Mouse (Mus musculus) hindbrain, embryonic 14.5 days (tissue): ENCODE data around the gene Cc2d1a. TPM values are rescaled to one million over a fixed set of nuclear protein-coding genes. Genes with fewer than 3 reads are reported as not detected.
A peak's percentile ranks its signal among the peaks of the same experiment; 100 is the strongest.

Source experiments
- ATAC-seq: fragments of 200-750 bp; cut with Nextera tagmentation; 2 replicates; pipeline ENCODE4 v1.8.0; 2017; ENCODE audit warnings: moderate number of reproducible peaks, mild to moderate bottlenecking, moderate TSS enrichment, moderate library complexity; ENCODE audit not compliant: low FRiP score
- DNase-seq: peaks from one replicate; pipeline ENCODE4 v3.0.0-alpha.2; 2015; ENCODE audit warnings: low spot score
- H3K27ac ChIP-seq: fragments of 300-500 bp; sonication (generic); 2 replicates; pipeline ENCODE4 v1.5.1; 2014; ENCODE audit warnings: mild to moderate bottlenecking, moderate library complexity
- H3K27me3 ChIP-seq: fragments of 300-500 bp; sonication (generic); 2 replicates; pipeline ENCODE4 v1.6.1; 2014; ENCODE audit warnings: mild to moderate bottlenecking, low read length, mixed read lengths; ENCODE audit not compliant: control insufficient read depth, insufficient read depth
- H3K36me3 ChIP-seq: fragments of 300-500 bp; sonication (generic); replicated peaks from 2 replicates; pipeline ENCODE4 v1.6.1; 2014; ENCODE audit not compliant: control insufficient read depth, insufficient read depth
- H3K4me1 ChIP-seq: fragments of 300-500 bp; sonication (generic); replicated peaks from 2 replicates; pipeline ENCODE4 v1.6.1; 2014; ENCODE audit warnings: antibody characterized with exemption, low read length, mixed read lengths; ENCODE audit not compliant: control insufficient read depth, insufficient read depth
- H3K4me2 ChIP-seq: fragments of 300-500 bp; sonication (generic); replicated peaks from 2 replicates; pipeline ENCODE4 v1.6.1; 2014; ENCODE audit warnings: mild to moderate bottlenecking, moderate library complexity
- H3K4me3 ChIP-seq: fragments of 300-500 bp; sonication (generic); replicated peaks from 2 replicates; pipeline ENCODE4 v1.5.1; 2014; ENCODE audit warnings: mild to moderate bottlenecking, low read length
- H3K9ac ChIP-seq: fragments of 300-500 bp; sonication (generic); 2 replicates; pipeline ENCODE4 v1.6.1; 2014
- H3K9me3 ChIP-seq: fragments of 300-500 bp; sonication (generic); 2 replicates; pipeline ENCODE4 v1.6.1; 2016; ENCODE audit warnings: low read length; ENCODE audit not compliant: control insufficient read depth
- WGBS: fragments of 180-500 bp; shearing (Covaris S2); extraction: QIAGEN DNeasy Blood & Tissue Kit; methylation state at CpG from one replicate; pipeline ENCODE4 v1.1.7; 2014; 5-methylcytosine and 5-hydroxymethylcytosine counted together
- polyA plus RNA-seq: library from polyadenylated mRNA; unstranded; fragments of >200 nt; fragmentation: Nextera tagmentation; extraction: Ambion mirVana; gene quantifications from 2 replicates; pipeline ENCODE4 v1.2.1, GENCODE M21; 2014

Gene Cc2d1a
- polyA plus RNA-seq, 1 experiment from 2014 or later = 30.4 TPM

DNA sequence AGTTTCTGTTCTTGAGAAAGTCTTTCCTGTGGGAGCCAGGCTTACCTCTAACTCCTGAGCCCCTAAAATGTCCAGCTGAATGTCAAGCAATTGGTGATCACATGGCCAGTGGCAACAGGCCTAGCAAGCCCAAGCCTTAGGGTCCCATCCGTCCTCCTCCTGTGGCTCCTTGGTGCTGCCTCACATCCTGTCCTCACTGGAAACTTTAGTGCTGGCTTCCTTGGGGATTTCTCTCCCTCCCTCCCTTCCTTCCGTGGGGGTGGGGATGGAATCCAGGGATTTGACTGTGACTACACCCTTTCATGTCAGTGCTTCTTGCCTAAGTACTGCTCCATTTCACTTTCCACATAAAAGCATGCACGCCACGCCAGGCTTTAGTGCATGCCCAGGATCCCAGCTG is 41.9 kb upstream of the Cc2d1a start:
- Histone ChIP-seq H3K27me3 (no peaks in the 10 kb centered on the region), H3K4me1 (peaks cover 6% of the 10 kb centered on the region; the same call in 1 of the 2 replicates), H3K4me2 (no peak overlapping the region), H3K27ac (no peak overlapping the region), H3K9ac (no peak overlapping the region), H3K9me3 (no peaks in the 10 kb centered on the region), H3K36me3 (no peaks in the 10 kb centered on the region), H3K4me3 (no peak overlapping the region)
- no peak for DNase-seq
- 66% methylated on average over 4 of the region's 4 CpGs for WGBS
- no peak for ATAC-seq

GRCm38 (mm10) chr8:84188671-84189070 is 40.9 kb upstream of the Cc2d1a start:
- 89% methylated on average over 10 of the region's 10 CpGs for WGBS
- Histone ChIP-seq H3K4me1 (peaks cover 11% of the 10 kb centered on the region; the same call in 1 of the 2 replicates), H3K4me2 (no peak overlapping the region), H3K27me3 (no peaks in the 10 kb centered on the region), H3K27ac (no peak overlapping the region), H3K9ac (no peak overlapping the region), H3K9me3 (no peaks in the 10 kb centered on the region), H3K4me3 (no peak overlapping the region), H3K36me3 (no peaks in the 10 kb centered on the region)
- ATAC-seq = no peak
- DNase-seq = no peak

DNA sequence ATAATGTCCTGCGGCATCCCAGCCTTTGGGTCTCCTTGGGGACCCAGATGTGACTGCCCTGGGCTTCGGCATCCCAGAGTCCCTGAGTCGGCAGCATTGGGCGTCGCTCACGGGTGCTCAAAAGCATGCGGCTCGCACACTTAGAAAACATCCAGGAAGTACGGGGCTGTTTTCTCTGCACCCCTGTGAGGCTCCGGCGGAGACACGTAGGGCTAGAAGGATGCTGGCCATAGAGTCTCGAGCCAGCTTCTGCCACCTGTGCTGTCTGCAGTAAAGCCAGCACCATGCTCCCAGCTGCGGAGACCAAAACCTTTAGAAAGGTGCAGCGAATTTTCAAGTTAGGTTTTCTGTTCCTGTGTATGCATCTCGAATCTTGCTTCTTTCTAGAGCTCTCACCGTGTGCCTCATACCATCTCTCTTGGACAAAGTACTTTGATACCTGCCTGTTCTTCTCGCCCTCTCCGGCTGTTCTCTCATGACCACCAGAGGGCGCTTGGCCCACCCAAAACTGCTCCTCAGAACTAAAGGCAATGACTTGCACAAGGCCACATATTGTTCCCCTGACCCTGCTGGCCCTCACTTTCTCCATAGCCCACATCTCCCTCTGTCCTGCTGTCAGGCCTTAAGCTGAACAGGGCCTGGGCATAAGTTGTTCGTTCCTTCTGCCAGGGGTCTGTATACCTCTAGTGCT is 39.5 kb upstream of the Cc2d1a start:
- H3K9ac ChIP-seq = peak overlapping the region; percentile 32; the same call in 1 of the 2 replicates
- H3K36me3 ChIP-seq = no peaks in the 10 kb centered on the region
- DNase-seq (peak; percentile 47), ATAC-seq (no peak)
- no peak overlapping the region for H3K27ac ChIP-seq
- no peaks in the 10 kb centered on the region for H3K9me3 ChIP-seq
- WGBS = 5% methylated on average over 21 of the region's 21 CpGs
- peaks cover 17% of the 10 kb centered on the region for H3K4me1 ChIP-seq
- H3K27me3 ChIP-seq = no peaks in the 10 kb centered on the region
- H3K4me2 ChIP-seq = peak overlapping the region; percentile 59
- peak overlapping the region; percentile 22; the same call in 1 of the 2 replicates for H3K4me3 ChIP-seq

GRCm38 (mm10) chr8:84186547-84186946 is 38.8 kb upstream of the Cc2d1a start:
- DNase-seq (peak; percentile 83), ATAC-seq (no peak)
- no peaks in the 10 kb centered on the region for H3K27me3 ChIP-seq
- H3K4me1 ChIP-seq = peaks cover 23% of the 10 kb centered on the region
- 2% methylated on average over 12 of the region's 12 CpGs for WGBS
- H3K4me3 ChIP-seq = peak overlapping the region; percentile 22; the same call in 1 of the 2 replicates
- peak overlapping the region; percentile 32; the same call in 1 of the 2 replicates for H3K9ac ChIP-seq
- no peak overlapping the region for H3K27ac ChIP-seq
- no peaks in the 10 kb centered on the region for H3K36me3 ChIP-seq
- H3K4me2 ChIP-seq = peak overlapping the region; percentile 59
- H3K9me3 ChIP-seq = no peaks in the 10 kb centered on the region

- peak within 1 kb of the TSS; percentile 83 for H3K4me2 ChIP-seq
- no peak for ATAC-seq
- peak within 1 kb of the TSS; percentile 91 for H3K4me3 ChIP-seq
- H3K4me1 ChIP-seq = peaks cover 37% of the 10 kb centered on the region
- no peaks in the 10 kb centered on the region for H3K9me3 ChIP-seq
- no peaks in the 10 kb centered on the region for H3K27me3 ChIP-seq
- H3K36me3 ChIP-seq = no peaks in the 10 kb centered on the region
- WGBS = 93% methylated on average over 7 of the region's 7 CpGs
- no peak for DNase-seq
- H3K9ac ChIP-seq = peak within 1 kb of the TSS; percentile 100
- H3K27ac ChIP-seq = peak within 1 kb of the TSS; percentile 97
Measured at GRCm38 (mm10) chr8:84185117-84185516, 37.4 kb upstream of the Cc2d1a start, which contains the start of gene Nanos3. TSS of gene Nanos3 (minus strand) at chr8:84185217.

- Histone ChIP-seq H3K9ac (peak overlapping the region; percentile 100), H3K36me3 (no peaks in the 10 kb centered on the region), H3K27ac (peak overlapping the region; percentile 97), H3K4me3 (peak overlapping the region; percentile 91), H3K4me1 (peaks cover 45% of the 10 kb centered on the region), H3K9me3 (no peaks in the 10 kb centered on the region), H3K27me3 (no peaks in the 10 kb centered on the region), H3K4me2 (peak overlapping the region; percentile 83)
- 17% methylated on average over 21 of the region's 21 CpGs for WGBS
- ATAC-seq = peak; percentile 5; the same call in 1 of the 2 replicates
- DNase-seq = peak; percentile 41
Measured at GRCm38 (mm10) chr8:84184085-84185043, 36.6 kb upstream of the Cc2d1a start.

DNA sequence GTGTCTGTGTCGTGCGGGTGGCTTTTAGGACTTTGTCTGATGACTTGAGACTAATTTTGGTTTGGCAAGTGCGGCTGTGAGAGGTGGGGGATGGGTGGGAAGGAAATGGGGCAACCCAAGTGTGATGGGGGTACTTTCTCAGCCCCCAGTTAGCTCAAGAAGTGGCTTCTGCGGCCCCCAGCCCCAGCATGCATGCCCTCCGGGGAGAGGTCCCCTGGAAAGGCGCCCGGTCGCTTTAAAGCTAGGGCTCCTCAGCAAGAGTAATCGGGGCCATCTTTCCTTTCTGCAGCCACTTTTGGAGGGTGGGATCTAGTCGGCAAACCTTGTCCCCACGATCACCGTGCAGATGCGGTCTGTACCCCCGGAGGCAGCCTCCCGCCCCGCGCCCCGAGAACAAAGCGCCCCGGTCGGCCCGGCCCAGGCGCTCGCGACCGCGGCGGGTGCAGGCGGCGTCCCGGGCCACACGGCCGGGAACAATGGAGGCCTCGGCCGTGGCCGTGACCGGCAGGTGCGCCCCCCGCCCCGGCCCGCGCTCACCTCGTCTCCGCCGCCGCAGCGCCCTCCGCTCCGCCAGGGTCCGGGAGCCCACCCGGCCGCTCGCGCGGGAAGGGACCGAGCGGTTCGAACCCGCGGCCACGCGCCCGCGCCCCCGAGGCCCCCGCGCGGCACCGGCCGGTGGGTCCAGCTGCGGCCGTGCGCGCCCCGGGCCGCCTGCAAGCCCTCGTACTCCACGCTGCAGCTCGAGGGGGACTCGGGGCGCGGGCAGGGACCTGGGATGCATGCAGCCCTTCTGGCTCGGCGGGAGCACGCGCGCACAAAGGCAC is 35.7 kb upstream of the Cc2d1a start:
- Histone ChIP-seq H3K9ac (peak overlapping the region; percentile 100), H3K4me1 (peaks cover 54% of the 10 kb centered on the region), H3K4me3 (peak overlapping the region; percentile 91), H3K9me3 (no peaks in the 10 kb centered on the region), H3K27ac (peak overlapping the region; percentile 97), H3K4me2 (peak overlapping the region; percentile 83), H3K36me3 (0 out of 2 replicates have a peak, but pooled peaks cover 4% of the 10 kb centered on the region), H3K27me3 (no peaks in the 10 kb centered on the region)
- ATAC-seq = peak; percentile 55
- 1% methylated on average over 69 of the region's 87 CpGs for WGBS
- peak; percentile 60 for DNase-seq

DNA sequence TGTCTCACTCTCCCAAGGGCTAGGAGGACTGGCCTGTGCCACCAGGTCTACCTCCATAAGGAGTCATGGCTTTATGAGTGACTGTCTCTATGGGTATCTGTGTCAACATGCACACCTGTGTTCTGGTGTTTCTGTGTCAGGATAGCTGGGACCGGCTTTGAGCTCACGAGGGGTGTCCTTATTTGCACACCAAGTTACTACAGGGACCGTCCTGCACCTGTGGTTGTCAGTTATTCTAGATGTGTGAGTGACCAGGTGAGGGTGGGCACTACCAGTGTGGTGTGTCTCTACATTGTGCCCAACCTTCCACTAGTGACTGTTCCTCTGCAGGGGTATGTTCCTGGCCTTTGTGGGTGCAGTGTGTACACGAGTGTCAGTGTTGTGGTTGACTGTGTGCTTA is 35.1 kb upstream of the Cc2d1a start:
- WGBS = 46% methylated on average over 4 of the region's 4 CpGs
- H3K36me3 ChIP-seq = 0 out of 2 replicates have a peak, but pooled peaks cover 5% of the 10 kb centered on the region
- H3K9ac ChIP-seq = peak overlapping the region; percentile 100
- H3K4me3 ChIP-seq = peak overlapping the region; percentile 91
- peak overlapping the region; percentile 83 for H3K4me2 ChIP-seq
- H3K4me1 ChIP-seq = peaks cover 55% of the 10 kb centered on the region
- DNase-seq = no peak
- H3K27me3 ChIP-seq = no peaks in the 10 kb centered on the region
- no peaks in the 10 kb centered on the region for H3K9me3 ChIP-seq
- peak overlapping the region; percentile 97 for H3K27ac ChIP-seq
- no peak for ATAC-seq
